Mouse (Mus musculus) thymus, postnatal 10 days (tissue): ENCODE data around the gene Rp9.
A peak's percentile ranks its signal among the peaks of the same experiment; 100 is the strongest.
"Not testable (repeated sequence)": the region's sequence is repeated elsewhere in the genome, so short reads cannot be mapped to it uniquely, and the experiment has no call there.

Source experiments
- DNase-seq, 2 experiments: peaks; one replicate each; pipeline ENCODE4 v3.0.0; 2021; ENCODE audit warnings: low spot score in 2 of 2

The Rp9 gene

GRCm38 (mm10) chr9:22420491-22420890 lies 49.1 kb downstream of the Rp9 start:
- DNase-seq = no peak

- no peak for DNase-seq
Measured at GRCm38 (mm10) chr9:22419877-22420276, 49.7 kb downstream of the Rp9 start.

GRCm38 (mm10) chr9:22417547-22417946 lies 52.0 kb downstream of the Rp9 start:
- no peak for DNase-seq

- no peak for DNase-seq
Measured at GRCm38 (mm10) chr9:22416187-22416586, 53.4 kb downstream of the Rp9 start.

GRCm38 (mm10) chr9:22411002-22411857 lies 58.3 kb downstream of the Rp9 start, which contains the start of gene 9530077C05Rik:
Gene 9530077C05Rik, plus strand, starts transcription at chr9:22411513.
- peak; percentile 95 to 96 for DNase-seq

GRCm38 (mm10) chr9:22409501-22409900 lies 60.0 kb downstream of the Rp9 start:
- no peak for DNase-seq

GRCm38 (mm10) chr9:22408344-22408743 lies 61.2 kb downstream of the Rp9 start:
- not testable (repeated sequence) for DNase-seq

GRCm38 (mm10) chr9:22407633-22408032 lies 61.9 kb downstream of the Rp9 start:
- not testable (repeated sequence) for DNase-seq

- no peak for DNase-seq
Measured at GRCm38 (mm10) chr9:22405414-22405813, 64.1 kb downstream of the Rp9 start.

GRCm38 (mm10) chr9:22403501-22403900 lies 66.0 kb downstream of the Rp9 start:
- not testable (repeated sequence) for DNase-seq

GRCm38 (mm10) chr9:22402976-22403375 lies 66.6 kb downstream of the Rp9 start:
- no peak for DNase-seq

GRCm38 (mm10) chr9:22402001-22402400 lies 67.5 kb downstream of the Rp9 start:
- no peak for DNase-seq

GRCm38 (mm10) chr9:22399021-22399420 lies 70.5 kb downstream of the Rp9 start:
- DNase-seq = no peak

GRCm38 (mm10) chr9:22394725-22395124 lies 74.8 kb downstream of the Rp9 start:
- DNase-seq = no peak

- no peak for DNase-seq
Measured at GRCm38 (mm10) chr9:22390390-22390789, 79.2 kb downstream of the Rp9 start.

GRCm38 (mm10) chr9:22389736-22390245 lies 79.8 kb downstream of the Rp9 start:
- DNase-seq = no peak

- DNase-seq = peak; percentile 91 to 97
Measured at GRCm38 (mm10) chr9:22389021-22389476, 80.5 kb downstream of the Rp9 start, which contains the start of gene Anln. Gene Anln, minus strand, starts transcription at chr9:22389188.

GRCm38 (mm10) chr9:22388401-22388980 lies 81.1 kb downstream of the Rp9 start:
- DNase-seq = no peak

- DNase-seq = no peak
Measured at GRCm38 (mm10) chr9:22387901-22388300, 81.6 kb downstream of the Rp9 start.

- DNase-seq = no peak
Measured at GRCm38 (mm10) chr9:22385890-22386289, 83.7 kb downstream of the Rp9 start.

GRCm38 (mm10) chr9:22376086-22376485 lies 93.5 kb downstream of the Rp9 start:
- DNase-seq = no peak

- DNase-seq = no peak
Measured at GRCm38 (mm10) chr9:22372760-22373159, 96.8 kb downstream of the Rp9 start.

- DNase-seq = no peak
Measured at GRCm38 (mm10) chr9:22368030-22368429, 101.5 kb downstream of the Rp9 start.
